Mouse (Mus musculus) kidney, embryonic 15.5 days (tissue): ENCODE data around the gene Lipc. TPM values are rescaled to one million over a fixed set of nuclear protein-coding genes. Genes with fewer than 3 reads are reported as not detected.

Experiments used
- ATAC-seq: fragments of 200-750 bp; cut with Nextera tagmentation; replicated peaks from 2 replicates; pipeline ENCODE4 v1.8.0; 2017; ENCODE audit warnings: moderate TSS enrichment; ENCODE audit not compliant: low FRiP score
- H3K27ac ChIP-seq: fragments of 300-500 bp; sonication (generic); 2 replicates; pipeline ENCODE4 v1.5.1; 2015; ENCODE audit warnings: mild to moderate bottlenecking, inconsistent platforms
- H3K27me3 ChIP-seq: fragments of 300-500 bp; sonication (generic); 2 replicates; pipeline ENCODE4 v1.6.1; 2015; ENCODE audit warnings: inconsistent platforms
- H3K36me3 ChIP-seq: fragments of 300-500 bp; sonication (generic); 2 replicates; pipeline ENCODE4 v1.6.1; 2015; ENCODE audit warnings: inconsistent platforms
- H3K4me1 ChIP-seq: fragments of 300-500 bp; sonication (generic); 2 replicates; pipeline ENCODE4 v1.6.1; 2015; ENCODE audit warnings: inconsistent platforms
- H3K4me2 ChIP-seq: fragments of 300-500 bp; sonication (generic); 2 replicates; pipeline ENCODE4 v1.6.1; 2015; ENCODE audit warnings: moderate library complexity, mild to moderate bottlenecking, inconsistent platforms
- H3K4me3 ChIP-seq: fragments of 300-500 bp; sonication (generic); replicated peaks from 2 replicates; pipeline ENCODE4 v1.5.1; 2015; ENCODE audit warnings: mild to moderate bottlenecking, inconsistent platforms
- H3K9ac ChIP-seq: fragments of 300-500 bp; sonication (generic); 2 replicates; pipeline ENCODE4 v1.6.1; 2015; ENCODE audit warnings: mild to moderate bottlenecking, inconsistent platforms
- H3K9me3 ChIP-seq: fragments of 300-500 bp; sonication (generic); replicated peaks from 2 replicates; pipeline ENCODE4 v1.6.1; 2016; ENCODE audit warnings: inconsistent platforms
- WGBS: fragments of 180-500 bp; shearing (Covaris S2); methylation state at CpG from one replicate; pipeline ENCODE4 v1.1.7; 2015; ENCODE audit warnings: mixed read lengths; 5-methylcytosine and 5-hydroxymethylcytosine counted together
- polyA plus RNA-seq: library from polyadenylated mRNA; unstranded; fragments of >200 nt; fragmentation: Nextera tagmentation; extraction: Ambion mirVana; gene quantifications from 2 replicates; pipeline ENCODE4 v1.2.1, GENCODE M21; 2015

The Lipc gene
- polyA plus RNA-seq = 0.80 and 1.1 TPM in 2 replicates

GRCm38 (mm10) chr9:70952126-70952525 lies at the start of gene Lipc:
TSS of gene Lipc (minus strand) at chr9:70952226.
- H3K4me3 ChIP-seq = no peak within 1 kb of the TSS
- no peak within 1 kb of the TSS for H3K4me2 ChIP-seq
- H3K9me3 ChIP-seq = no peaks in the 10 kb centered on the region
- H3K36me3 ChIP-seq = no peaks in the 10 kb centered on the region
- ATAC-seq = no peak
- H3K27ac ChIP-seq = no peak within 1 kb of the TSS
- H3K4me1 ChIP-seq = no peaks in the 10 kb centered on the region
- 88% methylated on average over 4 of the region's 4 CpGs for WGBS
- no peak within 1 kb of the TSS for H3K9ac ChIP-seq
- no peaks in the 10 kb centered on the region for H3K27me3 ChIP-seq

DNA sequence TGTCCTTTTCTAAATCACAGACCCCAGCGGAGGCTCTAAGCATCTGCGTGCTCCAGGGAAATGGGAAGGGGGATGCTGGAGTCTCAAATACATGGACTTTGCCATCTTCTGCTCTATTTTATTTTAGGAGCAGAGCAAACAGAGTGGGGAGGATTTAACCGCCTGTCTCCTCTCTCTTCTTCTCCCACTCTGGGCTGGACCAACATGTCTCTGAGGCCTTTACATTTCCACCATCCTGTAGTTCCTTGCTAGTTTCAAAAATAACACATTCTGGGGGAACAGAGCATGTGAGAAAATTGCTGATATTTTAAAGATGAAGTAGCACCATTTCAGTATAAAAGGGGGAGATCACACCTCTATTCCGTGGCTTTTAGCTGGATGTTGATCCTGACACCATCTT lies 47.1 kb upstream of the Lipc start:
- ATAC-seq = no peak
- Histone ChIP-seq H3K9ac (no peak overlapping the region), H3K4me3 (no peak overlapping the region), H3K27me3 (no peaks in the 10 kb centered on the region), H3K9me3 (no peaks in the 10 kb centered on the region), H3K36me3 (no peaks in the 10 kb centered on the region), H3K4me2 (no peak overlapping the region), H3K27ac (no peak overlapping the region), H3K4me1 (no peaks in the 10 kb centered on the region)
- WGBS = 88% methylated on average over 4 of the region's 4 CpGs

- Histone ChIP-seq H3K4me3 (no peak overlapping the region), H3K9me3 (no peaks in the 10 kb centered on the region), H3K9ac (no peak overlapping the region), H3K27ac (no peak overlapping the region), H3K27me3 (no peaks in the 10 kb centered on the region), H3K4me1 (no peaks in the 10 kb centered on the region), H3K36me3 (no peaks in the 10 kb centered on the region), H3K4me2 (no peak overlapping the region)
- no peak for ATAC-seq
- WGBS = 69% methylated on average over 6 of the region's 6 CpGs
Measured at GRCm38 (mm10) chr9:70998719-70999118, 46.7 kb upstream of the Lipc start.

DNA sequence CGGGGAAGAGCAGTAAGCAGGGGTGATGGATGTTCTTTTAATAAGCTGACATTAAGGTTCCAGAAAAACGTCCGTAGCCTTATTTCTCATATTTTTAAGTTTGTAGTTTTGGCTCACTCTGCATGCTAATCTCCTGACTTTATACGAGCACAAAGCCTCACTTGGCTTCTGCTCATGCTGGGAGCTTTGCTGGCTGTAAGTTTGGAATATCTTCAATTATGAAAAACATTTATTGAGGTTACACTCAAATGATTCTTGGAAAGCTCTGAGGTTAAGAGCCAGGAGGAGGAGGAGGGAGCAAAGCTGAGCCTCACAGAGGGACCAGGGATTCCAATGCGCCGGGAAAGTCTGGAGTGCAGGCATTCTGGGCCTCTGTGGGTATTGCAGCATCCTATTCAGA lies 41.3 kb upstream of the Lipc start:
- Histone ChIP-seq H3K9ac (no peak overlapping the region), H3K4me3 (no peak overlapping the region), H3K27me3 (no peaks in the 10 kb centered on the region), H3K27ac (no peak overlapping the region), H3K36me3 (no peaks in the 10 kb centered on the region), H3K4me2 (no peak overlapping the region), H3K4me1 (0 out of 2 replicates have a peak, but pooled peaks cover 10% of the 10 kb centered on the region), H3K9me3 (no peaks in the 10 kb centered on the region)
- 58% methylated on average over 6 of the region's 6 CpGs for WGBS
- no peak for ATAC-seq

- H3K9me3 ChIP-seq = no peaks in the 10 kb centered on the region
- H3K4me3 ChIP-seq = no peak overlapping the region
- 81% methylated on average over 5 of the region's 5 CpGs for WGBS
- H3K27me3 ChIP-seq = no peaks in the 10 kb centered on the region
- H3K27ac ChIP-seq = no peak overlapping the region
- peaks cover 24% of the 10 kb centered on the region for H3K4me1 ChIP-seq
- H3K4me2 ChIP-seq = no peak overlapping the region
- H3K36me3 ChIP-seq = no peaks in the 10 kb centered on the region
- no peak for ATAC-seq
- H3K9ac ChIP-seq = no peak overlapping the region
Measured at GRCm38 (mm10) chr9:70991401-70991800, 39.4 kb upstream of the Lipc start.

- 34% methylated on average over 2 of the region's 2 CpGs for WGBS
- peak; percentile 80 for ATAC-seq
- peaks cover 17% of the 10 kb centered on the region for H3K4me1 ChIP-seq
- H3K36me3 ChIP-seq = no peaks in the 10 kb centered on the region
- H3K9ac ChIP-seq = no peak overlapping the region
- no peaks in the 10 kb centered on the region for H3K27me3 ChIP-seq
- H3K9me3 ChIP-seq = no peaks in the 10 kb centered on the region
- H3K27ac ChIP-seq = peak overlapping the region; percentile 30; the same call in 1 of the 2 replicates
- H3K4me2 ChIP-seq = no peak overlapping the region
- H3K4me3 ChIP-seq = no peak overlapping the region
Measured at GRCm38 (mm10) chr9:70987210-70987609, 35.2 kb upstream of the Lipc start.

DNA sequence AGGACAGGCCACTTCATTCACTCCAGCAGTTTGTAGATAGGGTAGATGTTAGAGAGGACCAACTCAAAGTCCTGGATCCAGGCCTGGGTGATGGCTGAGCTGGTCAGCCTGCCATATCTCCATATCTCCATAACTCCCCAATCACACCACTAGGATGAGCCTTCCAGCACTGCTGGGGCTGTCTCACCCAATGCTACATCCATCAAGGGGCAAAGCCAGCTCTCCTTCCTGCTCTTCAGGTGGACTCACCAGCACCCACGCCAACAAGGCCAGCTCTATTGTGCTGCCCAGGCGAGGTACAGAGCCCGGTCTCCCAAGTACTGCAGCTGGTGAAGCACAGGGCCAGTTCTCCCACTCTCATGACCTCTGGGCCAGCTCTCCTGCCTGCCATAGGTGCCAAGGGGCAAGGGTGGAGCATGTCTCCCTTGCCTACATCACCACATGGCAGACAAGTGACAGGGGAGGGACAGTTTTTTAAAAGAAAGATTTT lies 31.0 kb upstream of the Lipc start:
- Histone ChIP-seq H3K36me3 (no peaks in the 10 kb centered on the region), H3K9me3 (no peaks in the 10 kb centered on the region), H3K27ac (no peak overlapping the region), H3K27me3 (no peaks in the 10 kb centered on the region), H3K4me1 (peaks cover 15% of the 10 kb centered on the region), H3K4me3 (no peak overlapping the region), H3K9ac (no peak overlapping the region), H3K4me2 (no peak overlapping the region)
- no peak for ATAC-seq
- 93% methylated on average over 3 of the region's 3 CpGs for WGBS

DNA sequence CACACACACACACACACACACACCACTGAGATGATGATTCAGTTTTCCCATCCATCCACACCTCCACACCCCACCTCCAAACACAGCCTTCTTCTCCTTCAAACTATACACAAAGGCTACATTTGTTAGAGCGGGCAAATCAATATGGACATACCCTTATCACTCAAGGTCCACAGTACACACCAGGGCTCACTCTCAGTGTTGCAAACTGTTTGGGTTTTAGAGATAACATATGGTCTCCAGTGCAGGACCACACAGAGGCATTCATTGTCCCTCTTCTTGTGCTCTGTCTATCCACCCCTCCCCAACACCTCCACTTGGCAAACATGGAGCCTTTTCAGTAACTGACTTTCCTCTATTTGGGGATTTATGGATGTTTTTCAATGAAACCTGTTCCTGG lies 29.7 kb upstream of the Lipc start:
- H3K36me3 ChIP-seq = no peaks in the 10 kb centered on the region
- ATAC-seq = no peak
- peaks cover 4% of the 10 kb centered on the region for H3K4me1 ChIP-seq
- H3K27ac ChIP-seq = no peak overlapping the region
- no peaks in the 10 kb centered on the region for H3K9me3 ChIP-seq
- H3K27me3 ChIP-seq = no peaks in the 10 kb centered on the region
- no peak overlapping the region for H3K4me3 ChIP-seq
- 92% methylated on average over 1 of the region's 1 CpGs for WGBS
- H3K9ac ChIP-seq = no peak overlapping the region
- H3K4me2 ChIP-seq = no peak overlapping the region

GRCm38 (mm10) chr9:70979641-70980040 lies 27.6 kb upstream of the Lipc start:
- no peak for ATAC-seq
- H3K4me3 ChIP-seq = no peak overlapping the region
- H3K4me1 ChIP-seq = no peaks in the 10 kb centered on the region
- no peak overlapping the region for H3K4me2 ChIP-seq
- H3K9ac ChIP-seq = no peak overlapping the region
- no peaks in the 10 kb centered on the region for H3K36me3 ChIP-seq
- whole genome bisulfite sequencing = 97% methylated on average over 2 of the region's 2 CpGs
- no peaks in the 10 kb centered on the region for H3K27me3 ChIP-seq
- H3K27ac ChIP-seq = no peak overlapping the region
- H3K9me3 ChIP-seq = no peaks in the 10 kb centered on the region

GRCm38 (mm10) chr9:70979171-70979570 lies 27.1 kb upstream of the Lipc start:
- no peaks in the 10 kb centered on the region for H3K9me3 ChIP-seq
- no peaks in the 10 kb centered on the region for H3K36me3 ChIP-seq
- no peaks in the 10 kb centered on the region for H3K4me1 ChIP-seq
- 91% methylated on average over 5 of the region's 5 CpGs for WGBS
- H3K9ac ChIP-seq = no peak overlapping the region
- no peak overlapping the region for H3K4me3 ChIP-seq
- H3K4me2 ChIP-seq = no peak overlapping the region
- no peaks in the 10 kb centered on the region for H3K27me3 ChIP-seq
- H3K27ac ChIP-seq = no peak overlapping the region
- no peak for ATAC-seq

- no peak for ATAC-seq
- WGBS = 61% methylated on average over 1 of the region's 1 CpGs
- no peaks in the 10 kb centered on the region for H3K9me3 ChIP-seq
- no peaks in the 10 kb centered on the region for H3K36me3 ChIP-seq
- H3K4me1 ChIP-seq = no peaks in the 10 kb centered on the region
- H3K4me3 ChIP-seq = no peak overlapping the region
- no peak overlapping the region for H3K4me2 ChIP-seq
- no peaks in the 10 kb centered on the region for H3K27me3 ChIP-seq
- 0 out of 2 replicates have a peak overlapping the region, but pooled peaks have one; percentile 39 for H3K27ac ChIP-seq
- no peak overlapping the region for H3K9ac ChIP-seq
Measured at GRCm38 (mm10) chr9:70977392-70977791, 25.4 kb upstream of the Lipc start.

- H3K36me3 ChIP-seq = no peaks in the 10 kb centered on the region
- no peak overlapping the region for H3K27ac ChIP-seq
- no peak overlapping the region for H3K4me2 ChIP-seq
- H3K27me3 ChIP-seq = no peaks in the 10 kb centered on the region
- no peak overlapping the region for H3K9ac ChIP-seq
- no peak for ATAC-seq
- H3K9me3 ChIP-seq = no peaks in the 10 kb centered on the region
- no peaks in the 10 kb centered on the region for H3K4me1 ChIP-seq
- 85% methylated on average over 2 of the region's 2 CpGs for WGBS
- H3K4me3 ChIP-seq = no peak overlapping the region
Measured at GRCm38 (mm10) chr9:70975921-70976320, 23.9 kb upstream of the Lipc start.

DNA sequence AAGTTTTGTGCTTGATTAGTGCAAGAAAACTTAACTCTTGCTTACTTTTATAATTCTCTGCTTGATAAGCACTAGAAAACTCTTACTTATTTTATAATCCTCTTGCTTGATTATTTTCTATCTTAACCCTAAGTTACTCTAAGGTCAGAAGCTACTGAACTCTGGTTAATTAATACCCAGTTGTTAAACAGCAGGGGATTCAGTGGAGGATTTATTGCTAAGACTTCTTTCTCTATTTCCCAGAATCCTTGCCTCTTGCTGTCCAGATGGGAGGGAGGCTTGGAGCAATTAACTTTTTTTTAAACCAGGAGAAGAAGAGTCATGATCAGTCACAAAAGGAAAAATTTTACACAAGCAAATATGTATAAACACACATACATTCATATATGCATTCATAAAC lies 21.3 kb upstream of the Lipc start:
- Histone ChIP-seq H3K27ac (no peak overlapping the region), H3K4me2 (no peak overlapping the region), H3K27me3 (no peaks in the 10 kb centered on the region), H3K4me3 (no peak overlapping the region), H3K36me3 (no peaks in the 10 kb centered on the region), H3K4me1 (no peaks in the 10 kb centered on the region), H3K9ac (no peak overlapping the region), H3K9me3 (no peaks in the 10 kb centered on the region)
- no peak for ATAC-seq
